Mouse (Mus musculus) gastrocnemius, postnatal 36 days (tissue): Measurements from ENCODE around the gene Ndufb7. TPM values are rescaled to one million over a fixed set of nuclear protein-coding genes. Genes with fewer than 3 reads are reported as not detected.
A peak's percentile ranks its signal among the peaks of the same experiment; 100 is the strongest.
"Not testable (repeated sequence)": the region's sequence is repeated elsewhere in the genome, so short reads cannot be mapped to it uniquely, and the experiment has no call there.

Experiments
- DNase-seq, 2 experiments: peaks; one replicate each; pipeline ENCODE4 v3.0.0; 2022
- intact Hi-C: fragments of 180-260 bp; cut with DNase I; formaldehyde crosslinking; loops from one replicate; pipeline ENCODE4 v1.15.1; 2025
- total RNA-seq, 2 experiments: library from RNA; stranded (reverse); gene quantifications; 2 replicates each; pipeline ENCODE4 v1.2.3; 2021

Ndufb7 gene
- total RNA-seq, 2 experiments from 2014 or later, result 328 to 346 TPM

GRCm38 (mm10) chr8:83595050-83595345 lies 28.5 kb downstream of the Ndufb7 start:
- DNase-seq, intact Hi-C loops: not testable (repeated sequence)

GRCm38 (mm10) chr8:83596369-83596768 lies 29.9 kb downstream of the Ndufb7 start:
- intact Hi-C loops, result no loop called here

GRCm38 (mm10) chr8:83598146-83598545 lies 31.7 kb downstream of the Ndufb7 start:
- no peak for DNase-seq
- intact Hi-C loops, result no loop called here

More at GRCm38 (mm10) chr8:83596369-83596768, 29.9 kb downstream of the Ndufb7 start:
- no peak for DNase-seq

- DNase-seq, result no peak
- intact Hi-C loops, result no loop called here
Observed at GRCm38 (mm10) chr8:83599814-83600213, 33.3 kb downstream of the Ndufb7 start.

GRCm38 (mm10) chr8:83602650-83603029 lies 36.2 kb downstream of the Ndufb7 start:
- intact Hi-C loops, result no loop called here
- no peak for DNase-seq

GRCm38 (mm10) chr8:83607661-83608397 lies 41.4 kb downstream of the Ndufb7 start, which contains the start of the genes Tecr and Dnajb1:
Tecr (minus strand) TSS chr8:83607971.
Dnajb1 (plus strand) TSS chr8:83608193.
- intact Hi-C loops, result loop anchor here (5.0 kb wide), 1 partner anchor 41 kb away; the partner anchor contains the start of gene Ndufb7

GRCm38 (mm10) chr8:83608398-83608829 lies 41.9 kb downstream of the Ndufb7 start:
- intact Hi-C loops, result loop anchor here (5.0 kb wide), 1 partner anchor 41 kb away; the partner anchor contains the start of gene Ndufb7
- peak in 1 of 2 experiments; percentile 73 for DNase-seq

More at GRCm38 (mm10) chr8:83607661-83608397, 41.4 kb downstream of the Ndufb7 start, which contains the start of the genes Tecr and Dnajb1:
- DNase-seq, result peak; percentile 99

- intact Hi-C loops, result loop anchor here (5.0 kb wide), 1 partner anchor 42 kb away; the partner anchor contains the start of gene Ndufb7
- DNase-seq, result no peak
Observed at GRCm38 (mm10) chr8:83609086-83609485, 42.6 kb downstream of the Ndufb7 start.

- no peak for DNase-seq
- intact Hi-C loops, result loop anchor here (5.0 kb wide), 1 partner anchor 42 kb away; the partner anchor contains the start of gene Ndufb7
Observed at GRCm38 (mm10) chr8:83609547-83610180, 43.2 kb downstream of the Ndufb7 start.

- no peak for DNase-seq
- intact Hi-C loops, result no loop called here
Observed at GRCm38 (mm10) chr8:83611921-83612320, 45.5 kb downstream of the Ndufb7 start.

GRCm38 (mm10) chr8:83613695-83614094 lies 47.2 kb downstream of the Ndufb7 start:
- intact Hi-C loops, result no loop called here
- DNase-seq, result no peak

GRCm38 (mm10) chr8:83616625-83617024 lies 50.2 kb downstream of the Ndufb7 start:
- no peak for DNase-seq

GRCm38 (mm10) chr8:83617111-83617510 lies 50.6 kb downstream of the Ndufb7 start:
- DNase-seq, result no peak
- intact Hi-C loops, result no loop called here

More at GRCm38 (mm10) chr8:83616625-83617024, 50.2 kb downstream of the Ndufb7 start:
- intact Hi-C loops, result no loop called here

- intact Hi-C loops, result no loop called here
- no peak for DNase-seq
Observed at GRCm38 (mm10) chr8:83618566-83618965, 52.1 kb downstream of the Ndufb7 start.

GRCm38 (mm10) chr8:83619568-83620285 lies 53.3 kb downstream of the Ndufb7 start:
- DNase-seq, result no peak
- intact Hi-C loops, result no loop called here

Other genes with a start within 250 kb of the Ndufb7 start
- gene Elmod2, start 234.2 kb upstream of the Ndufb7 start, total RNA-seq, result 1 to 10 TPM; 6.2 to 6.4 TPM
- not detected for gene Mgat4d, start 218.2 kb upstream of the Ndufb7 start, total RNA-seq
- gene Clgn, start 176.8 kb upstream of the Ndufb7 start, total RNA-seq, result not detected
- gene Scoc, start 108.3 kb upstream of the Ndufb7 start, total RNA-seq, result 10 to 100 TPM; 46.5 to 46.8 TPM
- not detected for gene Olfr370, start 30.9 kb upstream of the Ndufb7 start, total RNA-seq
- 100 to 1,000 TPM; 431 to 564 TPM for gene Tecr, start 41.3 kb downstream of the Ndufb7 start, total RNA-seq
- 1 to 10 TPM; 5.2 to 5.8 TPM for gene Dnajb1, start 41.5 kb downstream of the Ndufb7 start, total RNA-seq
- gene Gipc1, start 86.0 kb downstream of the Ndufb7 start, total RNA-seq, result 10 to 100 TPM; 16.7 to 17.8 TPM
- gene Ptger1, start 100.0 kb downstream of the Ndufb7 start, total RNA-seq, result under 1 TPM; 0.10 to 0.12 TPM
- 10 to 100 TPM; 30.6 to 33.7 TPM for gene Pkn1, start 132.5 kb downstream of the Ndufb7 start, total RNA-seq
- gene Ddx39, start 148.5 kb downstream of the Ndufb7 start, total RNA-seq, result 10 to 100 TPM; 11.3 to 12.0 TPM
- gene Adgre5, start 174.7 kb downstream of the Ndufb7 start, total RNA-seq, result 10 to 100 TPM; 21.9 to 22.5 TPM